Mouse (Mus musculus) liver, embryonic 16.5 days (tissue): ENCODE results near the gene Dusp6. TPM values are rescaled to one million over a fixed set of nuclear protein-coding genes. Genes with fewer than 3 reads are reported as not detected.

Source experiments
- ATAC-seq: fragments of 200-750 bp; cut with Nextera tagmentation; 2 replicates; pipeline ENCODE4 v1.8.0; 2017; ENCODE audit warnings: low read depth, mild to moderate bottlenecking, moderate number of reproducible peaks, moderate library complexity
- H3K27ac ChIP-seq: fragments of 300-500 bp; sonication (generic); 2 replicates; pipeline ENCODE4 v1.5.1; 2014; ENCODE audit warnings: mild to moderate bottlenecking, low read length
- H3K27me3 ChIP-seq: fragments of 300-500 bp; sonication (generic); 2 replicates; pipeline ENCODE4 v1.6.1; 2014; ENCODE audit warnings: low read depth, low read length, mixed read lengths; ENCODE audit not compliant: control insufficient read depth, insufficient read depth
- H3K36me3 ChIP-seq: fragments of 300-500 bp; sonication (generic); 2 replicates; pipeline ENCODE4 v1.6.1; 2014; ENCODE audit warnings: mild to moderate bottlenecking; ENCODE audit not compliant: control insufficient read depth, insufficient read depth
- H3K4me1 ChIP-seq: fragments of 300-500 bp; sonication (generic); 2 replicates; pipeline ENCODE4 v1.6.1; 2014; ENCODE audit warnings: low read depth, low read length, mixed read lengths; ENCODE audit not compliant: control insufficient read depth
- H3K4me2 ChIP-seq: fragments of 300-500 bp; sonication (generic); 2 replicates; pipeline ENCODE4 v1.6.1; 2014; ENCODE audit warnings: low read depth, low read length, mixed read lengths
- H3K4me3 ChIP-seq: fragments of 300-500 bp; sonication (generic); 2 replicates; pipeline ENCODE4 v1.5.1; 2014; ENCODE audit warnings: low read depth, mild to moderate bottlenecking, low read length
- H3K9ac ChIP-seq: fragments of 300-500 bp; sonication (generic); 2 replicates; pipeline ENCODE4 v1.6.1; 2014; ENCODE audit warnings: low read depth, low read length
- H3K9me3 ChIP-seq: fragments of 300-500 bp; sonication (generic); replicated peaks from 2 replicates; pipeline ENCODE4 v1.6.1; 2016; ENCODE audit warnings: low read length; ENCODE audit not compliant: control insufficient read depth
- WGBS: fragments of 180-500 bp; shearing (Covaris S2); extraction: QIAGEN DNeasy Blood & Tissue Kit; methylation state at CpG from one replicate; pipeline ENCODE4 v1.1.7; 2014; ENCODE audit not compliant: insufficient replicate concordance; 5-methylcytosine and 5-hydroxymethylcytosine counted together
- polyA plus RNA-seq: library from polyadenylated mRNA; unstranded; fragments of >200 nt; fragmentation: Nextera tagmentation; extraction: Ambion mirVana; gene quantifications from 2 replicates; pipeline ENCODE4 v1.2.1, GENCODE M21; 2015

The Dusp6 gene
- polyA plus RNA-seq, 1 experiment from 2014 or later: 29.0 TPM

- no peak for ATAC-seq
- Histone ChIP-seq H3K27me3 (peaks cover 39% of the 10 kb centered on the region), H3K4me3 (no peak overlapping the region), H3K9ac (no peak overlapping the region), H3K36me3 (no peaks in the 10 kb centered on the region), H3K4me2 (no peak overlapping the region), H3K4me1 (no peaks in the 10 kb centered on the region; the same call in 1 of the 2 replicates), H3K27ac (no peak overlapping the region), H3K9me3 (no peaks in the 10 kb centered on the region)
- 46% methylated on average over 8 of the region's 8 CpGs for WGBS
Measured at GRCm38 (mm10) chr10:99259840-99260239, 3.2 kb upstream of the Dusp6 start.

- under 1% methylated on average over 30 of the region's 30 CpGs for WGBS
- Histone ChIP-seq H3K9ac (peak overlapping the region; percentile 56), H3K4me1 (no peaks in the 10 kb centered on the region; the same call in 1 of the 2 replicates), H3K27ac (peak overlapping the region; percentile 92), H3K36me3 (no peaks in the 10 kb centered on the region), H3K4me3 (peak overlapping the region; percentile 66), H3K27me3 (peaks cover 39% of the 10 kb centered on the region), H3K4me2 (peak overlapping the region; percentile 66), H3K9me3 (no peaks in the 10 kb centered on the region)
- ATAC-seq: peak; percentile 13; the same call in 1 of the 2 replicates
Measured at GRCm38 (mm10) chr10:99261151-99261635, 1.8 kb upstream of the Dusp6 start.

GRCm38 (mm10) chr10:99261636-99262318 is 1.3 kb upstream of the Dusp6 start:
- WGBS: under 1% methylated on average over 60 of the region's 62 CpGs
- H3K27me3 ChIP-seq: peaks cover 39% of the 10 kb centered on the region
- peak; percentile 49 for ATAC-seq

GRCm38 (mm10) chr10:99262319-99262866 is 638 bp upstream of the Dusp6 start:
- H3K9ac ChIP-seq: peak overlapping the region; percentile 56
- no peaks in the 10 kb centered on the region for H3K36me3 ChIP-seq
- H3K27me3 ChIP-seq: peaks cover 39% of the 10 kb centered on the region
- H3K4me3 ChIP-seq: peak overlapping the region; percentile 66
- H3K9me3 ChIP-seq: no peaks in the 10 kb centered on the region
- peak overlapping the region; percentile 66 for H3K4me2 ChIP-seq
- ATAC-seq: no peak
- H3K4me1 ChIP-seq: no peaks in the 10 kb centered on the region; the same call in 1 of the 2 replicates
- under 1% methylated on average over 20 of the region's 20 CpGs for WGBS
- peak overlapping the region; percentile 92 for H3K27ac ChIP-seq

More at GRCm38 (mm10) chr10:99261636-99262318, 1.3 kb upstream of the Dusp6 start:
- Histone ChIP-seq H3K9me3 (no peaks in the 10 kb centered on the region), H3K9ac (peak overlapping the region; percentile 56), H3K36me3 (no peaks in the 10 kb centered on the region), H3K4me2 (peak overlapping the region; percentile 66), H3K4me1 (no peaks in the 10 kb centered on the region; the same call in 1 of the 2 replicates), H3K27ac (peak overlapping the region; percentile 92), H3K4me3 (peak overlapping the region; percentile 66)

- no peak for ATAC-seq
- Histone ChIP-seq H3K4me1 (no peaks in the 10 kb centered on the region; the same call in 1 of the 2 replicates), H3K27ac (peak overlapping the region; percentile 75), H3K4me3 (peak overlapping the region; percentile 66), H3K9ac (peak overlapping the region; percentile 69), H3K4me2 (peak overlapping the region; percentile 66), H3K36me3 (peaks cover 4% of the 10 kb centered on the region; the same call in 1 of the 2 replicates), H3K27me3 (peaks cover 39% of the 10 kb centered on the region), H3K9me3 (no peaks in the 10 kb centered on the region)
- under 1% methylated on average over 66 of the region's 66 CpGs for WGBS
Measured at GRCm38 (mm10) chr10:99263419-99264221, 589 bp downstream of the Dusp6 start.

GRCm38 (mm10) chr10:99264301-99265010 is 1.4 kb downstream of the Dusp6 start:
- Histone ChIP-seq H3K9me3 (no peaks in the 10 kb centered on the region), H3K27ac (peak overlapping the region; percentile 75), H3K4me2 (peak overlapping the region; percentile 66), H3K4me3 (peak overlapping the region; percentile 66), H3K9ac (peak overlapping the region; percentile 69), H3K4me1 (peaks cover 7% of the 10 kb centered on the region), H3K27me3 (peaks cover 39% of the 10 kb centered on the region), H3K36me3 (peaks cover 4% of the 10 kb centered on the region; the same call in 1 of the 2 replicates)
- no peak for ATAC-seq
- WGBS: 2% methylated on average over 26 of the region's 26 CpGs

GRCm38 (mm10) chr10:99265011-99265694 is 2.1 kb downstream of the Dusp6 start:
- H3K36me3 ChIP-seq: peaks cover 4% of the 10 kb centered on the region; the same call in 1 of the 2 replicates
- peaks cover 39% of the 10 kb centered on the region for H3K27me3 ChIP-seq
- H3K9ac ChIP-seq: peak overlapping the region; percentile 69
- no peaks in the 10 kb centered on the region for H3K9me3 ChIP-seq
- no peak for ATAC-seq
- H3K4me1 ChIP-seq: peaks cover 12% of the 10 kb centered on the region
- peak overlapping the region; percentile 66 for H3K4me3 ChIP-seq
- 7% methylated on average over 7 of the region's 7 CpGs for WGBS
- peak overlapping the region; percentile 48 for H3K4me2 ChIP-seq
- peak overlapping the region; percentile 56 for H3K27ac ChIP-seq

GRCm38 (mm10) chr10:99266025-99266424 is 3.0 kb downstream of the Dusp6 start:
- Histone ChIP-seq H3K9me3 (no peaks in the 10 kb centered on the region), H3K9ac (peak overlapping the region; percentile 27; the same call in 1 of the 2 replicates), H3K27me3 (peaks cover 38% of the 10 kb centered on the region), H3K4me3 (peak overlapping the region; percentile 66), H3K27ac (peak overlapping the region; percentile 26; the same call in 1 of the 2 replicates), H3K4me1 (peaks cover 17% of the 10 kb centered on the region), H3K36me3 (peaks cover 4% of the 10 kb centered on the region; the same call in 1 of the 2 replicates), H3K4me2 (peak overlapping the region; percentile 48)
- no peak for ATAC-seq
- WGBS: 38% methylated on average over 14 of the region's 14 CpGs
